Mouse (Mus musculus) intestine, embryonic 16.5 days (tissue): ENCODE data around the gene Gm9999. TPM values are rescaled to one million over a fixed set of nuclear protein-coding genes. Genes with fewer than 3 reads are reported as not detected.
A peak's percentile ranks its signal among the peaks of the same experiment; 100 is the strongest.

ENCODE experiments used
- ATAC-seq: fragments of 200-750 bp; cut with Nextera tagmentation; 2 replicates; pipeline ENCODE4 v1.8.0; 2017; ENCODE audit warnings: moderate TSS enrichment, moderate library complexity
- H3K27ac ChIP-seq: fragments of 300-500 bp; sonication (generic); 2 replicates; pipeline ENCODE4 v1.5.1; 2014; ENCODE audit warnings: mild to moderate bottlenecking, low read length
- H3K27me3 ChIP-seq: fragments of 300-500 bp; sonication (generic); replicated peaks from 2 replicates; pipeline ENCODE4 v1.6.1; 2014; ENCODE audit warnings: low read length, control low read depth, mixed read lengths; ENCODE audit not compliant: control insufficient read depth, insufficient read depth
- H3K36me3 ChIP-seq: fragments of 300-500 bp; sonication (generic); 2 replicates; pipeline ENCODE4 v1.6.1; 2014; ENCODE audit warnings: low read length, control low read depth; ENCODE audit not compliant: control insufficient read depth, insufficient read depth
- H3K4me1 ChIP-seq: fragments of 300-500 bp; sonication (generic); 2 replicates; pipeline ENCODE4 v1.6.1; 2014; ENCODE audit warnings: low read length, control low read depth, mixed read lengths; ENCODE audit not compliant: control insufficient read depth, insufficient read depth
- H3K4me2 ChIP-seq: fragments of 300-500 bp; sonication (generic); 2 replicates; pipeline ENCODE4 v1.6.1; 2014; ENCODE audit warnings: low read depth, low read length, control low read depth
- H3K4me3 ChIP-seq: fragments of 300-500 bp; sonication (generic); 2 replicates; pipeline ENCODE4 v1.5.1; 2014; ENCODE audit warnings: mild to moderate bottlenecking, low read length
- H3K9ac ChIP-seq: fragments of 300-500 bp; sonication (generic); 2 replicates; pipeline ENCODE4 v1.6.1; 2014; ENCODE audit warnings: low read depth, low read length
- H3K9me3 ChIP-seq: fragments of 300-500 bp; sonication (generic); 2 replicates; pipeline ENCODE4 v1.6.1; 2016; ENCODE audit warnings: low read length, control low read depth; ENCODE audit not compliant: control insufficient read depth
- WGBS: fragments of 180-500 bp; shearing (Covaris S2); extraction: QIAGEN DNeasy Blood & Tissue Kit; methylation state at CpG from one replicate; pipeline ENCODE4 v1.1.7; 2014; 5-methylcytosine and 5-hydroxymethylcytosine counted together
- polyA plus RNA-seq: library from polyadenylated mRNA; unstranded; fragments of >200 nt; fragmentation: Nextera tagmentation; extraction: Ambion mirVana; gene quantifications from 2 replicates; pipeline ENCODE4 v1.2.1, GENCODE M21; 2015

Gene Gm9999
- polyA plus RNA-seq, 1 experiment from 2014 or later, result not detected

DNA sequence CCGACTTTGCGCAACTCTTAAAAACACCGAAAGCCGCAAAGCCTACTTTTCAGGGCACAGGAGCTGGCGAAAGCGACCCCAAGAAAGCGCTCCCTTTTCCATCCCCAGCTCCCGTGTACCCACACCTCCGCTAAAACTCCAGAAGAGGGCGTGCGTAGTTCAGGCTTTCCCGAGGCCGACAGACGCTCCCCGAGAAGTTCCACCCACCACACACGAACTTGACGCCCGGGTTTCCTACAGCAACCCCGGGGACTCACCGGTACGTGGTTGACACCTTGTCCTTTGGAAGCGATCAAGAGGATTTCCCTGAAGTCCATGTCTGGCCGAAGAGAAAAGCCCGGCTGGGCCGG, 24.4 kb downstream of the Gm9999 start:
- peak; percentile 81 for ATAC-seq
- H3K36me3 ChIP-seq, result no peaks in the 10 kb centered on the region

DNA sequence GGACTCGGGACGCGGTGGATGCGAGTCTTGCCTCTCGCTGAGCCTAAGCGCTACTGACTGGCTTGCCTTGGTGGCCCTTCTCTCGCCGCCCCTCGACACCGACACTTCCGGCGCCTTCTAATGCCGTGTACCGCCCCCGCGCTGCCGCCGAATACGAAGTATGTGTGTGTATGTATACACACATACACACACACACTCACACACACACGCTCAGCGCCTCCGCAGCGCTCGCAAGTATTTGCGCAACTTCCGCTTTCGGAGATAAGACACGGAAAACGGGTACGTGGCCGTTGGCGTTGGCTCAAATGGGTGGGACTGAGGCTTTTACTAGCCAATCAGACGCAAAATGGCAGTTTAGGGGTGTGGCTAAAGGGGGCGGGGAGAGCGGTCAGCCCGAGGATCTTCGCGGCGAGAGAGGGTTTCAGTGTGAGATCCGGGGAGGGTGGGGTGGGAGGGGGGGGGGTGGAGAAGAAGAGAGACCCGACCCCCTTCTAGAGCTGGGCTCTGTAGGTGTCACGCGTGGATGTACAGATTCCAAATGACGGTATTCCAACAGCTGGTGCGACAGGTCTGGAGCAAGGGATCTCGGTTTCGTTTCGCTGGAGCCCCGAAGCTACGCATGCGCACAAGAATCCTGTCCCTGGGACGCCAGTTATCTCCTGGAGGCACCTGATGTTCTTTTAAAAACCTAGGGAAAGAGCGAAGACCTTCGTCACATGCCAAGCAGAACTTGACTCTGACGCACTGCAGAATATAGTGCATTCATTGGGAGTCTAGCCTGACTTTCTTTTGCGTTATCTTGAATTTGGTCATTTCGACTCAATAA, 25.0 kb downstream of the Gm9999 start, which contains the start of gene Spty2d1:
TSS of gene Spty2d1 (minus strand) at position 244 of the 826 bp plus-strand sequence.
- peak within 1 kb of the TSS; percentile 85 for H3K9ac ChIP-seq
- WGBS, result under 1% methylated on average over 57 of the region's 57 CpGs
- H3K4me2 ChIP-seq, result peak within 1 kb of the TSS; percentile 87
- H3K27me3 ChIP-seq, result no peaks in the 10 kb centered on the region
- H3K9me3 ChIP-seq, result no peaks in the 10 kb centered on the region
- H3K4me1 ChIP-seq, result peaks cover 27% of the 10 kb centered on the region
- H3K27ac ChIP-seq, result peak within 1 kb of the TSS; percentile 97
- peak within 1 kb of the TSS; percentile 82 for H3K4me3 ChIP-seq
- no peaks in the 10 kb centered on the region for H3K36me3 ChIP-seq
- peak; percentile 93 for ATAC-seq

More for the DNA sequence above, 24.4 kb downstream of the Gm9999 start:
- peak overlapping the region; percentile 83 for H3K4me2 ChIP-seq
- H3K4me1 ChIP-seq, result peaks cover 29% of the 10 kb centered on the region
- H3K27me3 ChIP-seq, result no peaks in the 10 kb centered on the region
- peak overlapping the region; percentile 97 for H3K27ac ChIP-seq
- no peaks in the 10 kb centered on the region for H3K9me3 ChIP-seq
- H3K9ac ChIP-seq, result peak overlapping the region; percentile 85
- H3K4me3 ChIP-seq, result peak overlapping the region; percentile 82
- 1% methylated on average over 25 of the region's 25 CpGs for WGBS

DNA sequence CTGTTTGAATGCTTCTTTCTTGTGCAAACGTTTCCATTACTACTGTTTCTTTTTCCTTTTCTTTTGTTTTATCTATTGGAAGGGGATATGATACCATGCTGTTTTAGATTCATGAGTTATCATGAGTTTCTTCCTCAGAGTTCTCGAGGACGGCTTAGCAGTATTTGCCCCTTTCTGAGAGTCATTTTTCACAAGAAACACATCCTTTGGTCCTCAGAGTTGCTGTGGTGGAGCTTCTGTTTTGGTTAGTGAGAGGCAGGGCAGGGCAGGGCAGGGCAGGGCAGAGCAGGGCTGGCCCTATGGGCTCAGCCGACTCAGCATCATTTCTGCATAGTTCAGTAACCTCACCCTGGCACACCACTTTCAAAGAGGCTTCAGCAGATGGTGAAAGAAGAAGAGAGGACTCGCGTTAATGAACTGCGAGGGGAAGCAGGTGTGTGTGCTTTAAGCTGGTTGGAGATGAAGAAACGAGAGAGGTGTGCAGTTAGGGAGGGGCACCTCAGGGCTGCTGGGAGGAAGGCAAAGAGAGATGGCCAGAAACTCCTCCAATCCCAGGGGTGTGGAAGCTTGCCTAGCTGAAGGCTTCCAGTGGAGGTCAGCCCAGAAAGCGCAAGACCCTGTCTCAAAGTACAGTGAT, 29.9 kb downstream of the Gm9999 start:
- H3K9me3 ChIP-seq, result no peaks in the 10 kb centered on the region
- no peak overlapping the region for H3K4me3 ChIP-seq
- H3K27me3 ChIP-seq, result no peaks in the 10 kb centered on the region
- no peak overlapping the region for H3K27ac ChIP-seq
- no peaks in the 10 kb centered on the region for H3K36me3 ChIP-seq
- ATAC-seq, result no peak
- H3K9ac ChIP-seq, result no peak overlapping the region
- no peak overlapping the region for H3K4me2 ChIP-seq
- peaks cover 20% of the 10 kb centered on the region for H3K4me1 ChIP-seq
- WGBS, result 43% methylated on average over 9 of the region's 9 CpGs

DNA sequence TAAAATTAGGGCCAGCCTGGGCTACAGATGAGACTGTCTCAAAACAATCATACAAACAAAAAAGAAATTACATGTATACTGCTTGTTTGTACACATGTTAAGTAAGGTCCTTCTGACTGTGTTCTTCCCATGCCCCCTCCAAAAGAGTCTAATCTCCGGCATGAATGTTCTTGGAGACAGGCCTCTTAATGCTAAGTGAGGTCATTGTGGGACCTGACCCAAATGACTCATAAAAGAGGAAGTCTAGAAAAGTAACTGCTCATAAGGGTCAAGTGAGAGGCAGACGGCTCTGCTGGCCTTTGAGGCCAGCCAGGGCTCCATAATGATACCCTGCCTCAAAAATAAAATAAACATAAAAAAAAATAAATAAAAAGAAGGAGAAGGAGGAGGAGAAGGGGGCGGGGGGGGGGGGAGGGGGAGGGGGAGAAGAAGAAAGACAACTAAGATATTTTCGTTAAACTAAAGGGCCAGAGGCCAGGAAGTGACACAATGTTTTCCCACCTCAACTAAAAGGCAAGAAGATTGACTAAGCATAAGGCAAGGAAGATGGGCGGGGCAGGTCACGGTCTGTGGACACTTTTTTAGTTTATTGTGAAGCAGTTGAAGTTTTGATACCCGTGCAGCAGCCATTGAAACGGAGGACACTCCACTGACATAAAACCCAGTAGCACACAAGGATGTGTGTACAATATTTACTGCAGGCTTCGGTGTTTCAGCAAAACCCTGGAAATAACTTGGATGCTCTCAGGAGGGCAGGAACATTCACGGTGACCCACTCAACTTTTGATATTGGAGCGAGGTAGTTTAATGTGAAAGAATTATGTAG, 31.4 kb downstream of the Gm9999 start:
- ATAC-seq, result no peak
- H3K9ac ChIP-seq, result peak overlapping the region; percentile 9; the same call in 1 of the 2 replicates
- H3K36me3 ChIP-seq, result no peaks in the 10 kb centered on the region
- H3K4me3 ChIP-seq, result no peak overlapping the region
- no peaks in the 10 kb centered on the region for H3K9me3 ChIP-seq
- H3K4me1 ChIP-seq, result peaks cover 12% of the 10 kb centered on the region
- WGBS, result 55% methylated on average over 10 of the region's 11 CpGs
- H3K27me3 ChIP-seq, result no peaks in the 10 kb centered on the region
- H3K4me2 ChIP-seq, result no peak overlapping the region
- H3K27ac ChIP-seq, result peak overlapping the region; percentile 79

DNA sequence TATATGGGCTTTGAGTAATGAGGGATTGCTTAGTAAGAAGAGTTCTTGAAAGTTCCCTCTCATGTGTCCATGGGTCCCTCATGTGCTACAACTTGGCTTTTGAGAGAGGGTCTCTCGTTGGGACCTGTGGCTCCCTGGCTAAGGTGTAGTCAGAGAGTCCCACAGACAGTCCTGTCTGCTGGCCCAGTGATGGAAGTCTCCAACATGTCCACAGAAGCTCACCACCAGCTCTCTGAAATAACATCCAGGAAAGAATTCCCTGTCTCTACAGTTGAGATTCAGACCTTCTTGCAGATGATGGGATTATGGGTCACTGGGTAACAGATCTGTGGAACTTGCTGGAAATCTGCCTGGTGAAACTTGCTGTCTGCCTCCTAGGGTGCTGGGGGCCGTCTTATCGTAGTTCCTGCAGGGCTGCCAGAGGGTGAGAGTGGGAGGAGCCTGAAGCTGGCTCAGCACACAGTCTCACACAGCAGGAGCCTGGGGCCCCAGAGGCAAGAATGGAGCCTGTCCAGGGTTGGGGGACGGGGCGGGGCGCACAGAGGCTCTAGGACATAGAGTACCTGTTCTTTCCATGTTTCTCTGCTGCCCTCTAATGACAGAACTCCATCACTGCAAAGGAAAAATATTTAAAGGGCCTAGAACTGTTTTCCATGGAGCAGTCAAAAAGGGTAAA, 32.1 kb downstream of the Gm9999 start:
- peak overlapping the region; percentile 9; the same call in 1 of the 2 replicates for H3K9ac ChIP-seq
- H3K27ac ChIP-seq, result peak overlapping the region; percentile 79
- peak; percentile 99 for ATAC-seq
- peaks cover 8% of the 10 kb centered on the region for H3K4me1 ChIP-seq
- no peaks in the 10 kb centered on the region for H3K9me3 ChIP-seq
- no peaks in the 10 kb centered on the region for H3K27me3 ChIP-seq
- H3K36me3 ChIP-seq, result no peaks in the 10 kb centered on the region
- 12% methylated on average over 6 of the region's 6 CpGs for WGBS
- peak overlapping the region; percentile 38 for H3K4me2 ChIP-seq
- 0 out of 2 replicates have a peak overlapping the region, but pooled peaks have one; percentile 1 for H3K4me3 ChIP-seq

DNA sequence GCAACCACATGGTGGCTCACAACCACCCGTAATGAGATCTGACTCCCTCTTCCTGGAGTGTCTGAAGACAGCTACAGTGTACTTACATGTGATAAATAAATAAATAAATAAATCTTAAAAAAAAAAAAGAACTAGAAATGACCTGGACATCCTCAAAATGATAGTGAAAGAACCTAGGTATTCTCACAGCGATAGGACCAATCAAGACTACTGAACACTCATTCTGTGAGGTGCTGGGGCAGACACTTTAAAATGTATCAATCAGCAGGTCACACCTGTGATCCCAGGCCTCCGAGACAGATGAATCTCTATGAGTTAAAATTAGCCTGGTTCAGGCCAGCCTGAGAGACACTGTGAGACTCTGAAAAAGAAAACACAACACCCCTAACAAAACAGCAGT, 33.2 kb downstream of the Gm9999 start:
- no peak for ATAC-seq

DNA sequence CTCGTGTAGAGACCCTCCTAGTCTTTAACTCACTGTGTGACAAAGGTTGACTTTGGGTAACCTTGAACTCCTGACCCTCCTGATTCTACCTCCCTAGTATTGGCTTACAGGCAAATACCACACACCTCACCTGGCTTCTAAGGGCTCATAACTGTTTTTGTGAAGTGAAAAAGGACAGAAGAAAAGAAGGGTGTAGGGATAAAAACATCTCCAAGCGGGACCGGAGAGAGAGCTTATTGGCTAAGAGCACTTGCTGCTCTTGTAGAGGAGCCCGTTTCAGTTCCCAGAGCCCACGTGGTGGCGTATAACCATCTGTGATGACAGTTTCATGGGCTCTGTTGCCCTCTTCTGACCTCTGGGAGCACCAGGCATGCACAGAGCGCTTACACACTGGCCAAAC, 33.8 kb downstream of the Gm9999 start:
- H3K27me3 ChIP-seq, result no peaks in the 10 kb centered on the region
- no peak overlapping the region for H3K9ac ChIP-seq
- peaks cover 8% of the 10 kb centered on the region for H3K4me1 ChIP-seq
- no peak overlapping the region for H3K4me2 ChIP-seq
- ATAC-seq, result no peak
- H3K9me3 ChIP-seq, result no peaks in the 10 kb centered on the region
- H3K36me3 ChIP-seq, result no peaks in the 10 kb centered on the region
- H3K27ac ChIP-seq, result no peak overlapping the region
- no peak overlapping the region for H3K4me3 ChIP-seq
- WGBS, result 64% methylated on average over 7 of the region's 7 CpGs

More for the DNA sequence above, 33.2 kb downstream of the Gm9999 start:
- H3K4me3 ChIP-seq, result no peak overlapping the region
- H3K9me3 ChIP-seq, result no peaks in the 10 kb centered on the region
- H3K4me2 ChIP-seq, result no peak overlapping the region
- H3K36me3 ChIP-seq, result no peaks in the 10 kb centered on the region
- WGBS, result 67% methylated on average over 3 of the region's 3 CpGs
- peaks cover 8% of the 10 kb centered on the region for H3K4me1 ChIP-seq
- no peak overlapping the region for H3K9ac ChIP-seq
- no peaks in the 10 kb centered on the region for H3K27me3 ChIP-seq
- no peak overlapping the region for H3K27ac ChIP-seq

DNA sequence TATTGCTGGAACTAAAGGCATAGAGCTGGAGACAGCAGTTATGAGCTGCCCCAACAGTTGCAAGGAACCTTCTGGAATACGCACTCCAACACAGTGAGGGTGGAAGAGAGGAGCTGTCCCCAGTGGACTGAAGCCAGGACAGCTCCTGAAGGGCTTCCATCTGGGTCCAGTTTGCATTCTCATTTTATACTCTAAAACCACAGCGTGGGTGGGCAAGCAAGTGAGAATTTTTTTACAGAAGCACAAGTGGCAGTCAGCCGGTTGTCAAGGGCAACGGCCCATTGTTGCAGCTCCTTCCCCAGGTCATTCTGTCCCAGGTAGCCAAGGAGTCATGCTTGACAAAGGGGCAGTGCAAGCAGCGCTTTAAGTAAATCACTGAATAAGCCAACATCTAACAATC, 36.3 kb downstream of the Gm9999 start:
- no peak for ATAC-seq
- H3K36me3 ChIP-seq, result no peaks in the 10 kb centered on the region
- WGBS, result 62% methylated on average over 5 of the region's 5 CpGs

More for the DNA sequence above, 36.3 kb downstream of the Gm9999 start:
- Histone ChIP-seq H3K9ac (no peak overlapping the region), H3K4me1 (peaks cover 8% of the 10 kb centered on the region), H3K9me3 (no peaks in the 10 kb centered on the region), H3K27me3 (no peaks in the 10 kb centered on the region), H3K27ac (no peak overlapping the region), H3K4me3 (no peak overlapping the region), H3K4me2 (no peak overlapping the region)
